9 mouse cellular contexts compared by ENCODE assay signal in genomic region chr3:89100811-89101210, GRCm38 (mm10). TPM values are rescaled to one million over a fixed set of nuclear protein-coding genes. Genes with fewer than 3 reads are reported as not detected.
DNase-seq lines count a peak whose midpoint lies in the region; ATAC-seq and TF ChIP-seq lines count a peak whose summit lies in the region.
"Had no signal": no experiment of that assay in that cellular context is flagged by ENCODE, and none has a peak within 500 bp of the region (broad histone marks: within the 10 kb centered on the region; RNA-seq: fewer than 3 reads in every experiment).

Gm43738 (minus strand) TSS chr3:89101099.

- no peak for TF ChIP-seq EP300 in liver, postnatal 0 days (IDR thresholded peaks at IDR 0.05; ENCODE audit: low read depth)

- H3K9ac ChIP-seq in liver, adult 2 months (ENCODE audit: low read depth, low read length): peak within 1 kb of the TSS; percentile 88
- H3K9ac ChIP-seq in forebrain, postnatal 0 days: peak within 1 kb of the TSS; percentile 50
- peak within 1 kb of the TSS; percentile 50 for H3K9ac ChIP-seq in liver, postnatal 0 days (replicated peaks)

- no peaks in the 10 kb centered on the region for H3K9me3 ChIP-seq in forebrain, postnatal 0 days (ENCODE audit: low read length)
- H3K9me3 ChIP-seq in liver, postnatal 0 days (ENCODE audit: low read length): no peaks in the 10 kb centered on the region

- 0 out of 2 replicates have a peak, but pooled peaks have one; percentile 28 for TF ChIP-seq POLR2A in liver, adult 2 months (IDR thresholded peaks at IDR 0.05; ENCODE audit: extremely low read depth, insufficient read depth, low read length)

- peak within 1 kb of the TSS; percentile 83 for H3K27ac ChIP-seq in liver, adult 2 months (replicated peaks; ENCODE audit: insufficient read depth, low read depth, low read length)
- no peak within 1 kb of the TSS for H3K27ac ChIP-seq in brown adipose tissue, adult 24 weeks (replicated peaks; ENCODE audit: low read depth, low read length)
- peak within 1 kb of the TSS; percentile 55 for H3K27ac ChIP-seq in forebrain, postnatal 0 days (ENCODE audit: low read depth, low read length)
- peak within 1 kb of the TSS; percentile 30 for H3K27ac ChIP-seq in liver, postnatal 0 days (ENCODE audit: low read depth)

- H3K4me3 ChIP-seq in liver, adult 2 months (ENCODE audit: insufficient read depth, low read depth, low read length): peak within 1 kb of the TSS; percentile 89
- peak within 1 kb of the TSS; percentile 78 for H3K4me3 ChIP-seq in brown adipose tissue, adult 24 weeks (ENCODE audit: insufficient read depth, low read depth, low read length)
- H3K4me3 ChIP-seq in forebrain, postnatal 0 days (ENCODE audit: low read depth, low read length): peak within 1 kb of the TSS; percentile 61
- H3K4me3 ChIP-seq in liver, postnatal 0 days (ENCODE audit: low read depth, low read length): peak within 1 kb of the TSS; percentile 54

- peak within 1 kb of the TSS; percentile 78 for H3K4me2 ChIP-seq in forebrain, postnatal 0 days (ENCODE audit: low read depth)
- peak within 1 kb of the TSS; percentile 72 for H3K4me2 ChIP-seq in liver, postnatal 0 days (ENCODE audit: low read depth, low read length)

- H3K36me3 ChIP-seq in liver, adult 2 months (ENCODE audit: control insufficient read depth, insufficient read depth, low read length): peaks cover 23% of the 10 kb centered on the region
- H3K36me3 ChIP-seq in forebrain, postnatal 0 days (ENCODE audit: insufficient read depth): peaks cover 35% of the 10 kb centered on the region
- peaks cover 33% of the 10 kb centered on the region for H3K36me3 ChIP-seq in liver, postnatal 0 days (replicated peaks; ENCODE audit: insufficient read depth, low read length)

- H3K79me2 ChIP-seq in liver, adult 2 months (ENCODE audit: control insufficient read depth, insufficient read depth, low read length): no peaks in the 10 kb centered on the region

- 16% methylated on average over 7 of the region's 7 CpGs for WGBS in liver, adult 2 months
- WGBS in forebrain, postnatal 0 days: 18% methylated on average over 7 of the region's 7 CpGs
- WGBS in liver, postnatal 0 days (ENCODE audit: insufficient replicate concordance): 37% methylated on average over 7 of the region's 7 CpGs

- no peak for ATAC-seq in forebrain, postnatal 0 days
- no peak for ATAC-seq in liver, postnatal 0 days
- ATAC-seq in granulocyte monocyte progenitor cell, adult 5-6 weeks (replicated peaks; ENCODE audit: poor library complexity, severe bottlenecking): no peak

- TF ChIP-seq CTCF in liver, adult 2 months (IDR thresholded peaks at IDR 0.05; ENCODE audit: low read depth, low read length): no peak
- TF ChIP-seq CTCF in forebrain, postnatal 0 days (IDR thresholded peaks at IDR 0.05; ENCODE audit: low read depth): no peak
- 0 out of 2 replicates have a peak, but pooled peaks have one; percentile 5 for TF ChIP-seq CTCF in liver, postnatal 0 days (IDR thresholded peaks at IDR 0.05; ENCODE audit: low read depth)

- H3K27me3 ChIP-seq in liver, adult 2 months (ENCODE audit: control insufficient read depth, insufficient read depth, low read length): no peaks in the 10 kb centered on the region
- no peaks in the 10 kb centered on the region for H3K27me3 ChIP-seq in forebrain, postnatal 0 days (ENCODE audit: insufficient read depth, low read length)
- no peaks in the 10 kb centered on the region for H3K27me3 ChIP-seq in liver, postnatal 0 days (ENCODE audit: insufficient read depth, low read length)

- H3K4me1 ChIP-seq in liver, adult 2 months (ENCODE audit: control insufficient read depth, insufficient read depth, low read length): peaks cover 30% of the 10 kb centered on the region
- peaks cover 6% of the 10 kb centered on the region for H3K4me1 ChIP-seq in brown adipose tissue, adult 24 weeks (ENCODE audit: control insufficient read depth, insufficient read depth, insufficient read length, low read length)
- peaks cover 15% of the 10 kb centered on the region; the same call in 1 of the 2 replicates for H3K4me1 ChIP-seq in forebrain, postnatal 0 days (ENCODE audit: insufficient read depth)
- H3K4me1 ChIP-seq in liver, postnatal 0 days (ENCODE audit: insufficient read depth): peaks cover 31% of the 10 kb centered on the region

- DNase-seq in liver, adult 2 months (ENCODE audit: extremely low read depth, low read depth, low spot score): no peak
- no peak for DNase-seq in liver
- DNase-seq in forebrain, postnatal 0 days: no peak
- no peak for DNase-seq in liver, postnatal 0 days
- DNase-seq in spleen, adult 12 weeks (ENCODE audit: low spot score): no peak
- DNase-seq in urinary bladder, postnatal 4 days (ENCODE audit: low spot score in 2 of 2): no peak

RNA-seq across cellular contexts. Expression of gene Gm43738, which starts in this region (rescaled TPM):
- not detected in 2 replicates for total RNA-seq in liver, adult 2 months (2014; rRNA removed)
- 0.05 TPM in 1 of 2 replicates, not detected in the other for polyA plus RNA-seq in liver, adult 2 months (2012; rRNA removed)
- not detected in 2 replicates for polyA plus RNA-seq in brown adipose tissue, adult 24 weeks (2012; ENCODE audit: insufficient read depth, insufficient read length, missing spikeins)
- not detected in 2 replicates for total RNA-seq in forebrain, postnatal 0 days (2014; rRNA removed)
- polyA plus RNA-seq in forebrain, postnatal 0 days (2015; fragmentation: Nextera tagmentation; extraction: Ambion mirVana): not detected in 2 replicates
- not detected in 2 replicates for polyA plus RNA-seq in liver, postnatal 0 days (2015; fragmentation: Nextera tagmentation; extraction: Ambion mirVana)
- total RNA-seq in granulocyte monocyte progenitor cell, adult 5-6 weeks (2014; fragmentation: Nextera tagmentation): not detected in 2 replicates
- total RNA-seq in granulocyte monocyte progenitor cell, adult 5-6 weeks (2017): not detected in 2 replicates
- total RNA-seq: neutrophil, adult 5-6 weeks had no signal
